In genomic region chr8:117259431-117260001, GRCm38 (mm10) we compare ENCODE assay signal across 8 mouse cellular contexts. TPM values are rescaled to one million over a fixed set of nuclear protein-coding genes. Genes with fewer than 3 reads are reported as not detected.
A peak's percentile ranks its signal among the peaks of the same experiment; 100 is the strongest.
DNase-seq lines count a peak whose midpoint lies in the region; ATAC-seq and TF ChIP-seq lines count a peak whose summit lies in the region.

No protein-coding gene starts in this region.

- no peak for TF ChIP-seq EP300 in liver, embryonic 14.5 days (IDR thresholded peaks at IDR 0.05; ENCODE audit: low read depth)

- no peaks in the 10 kb centered on the region for H3K36me3 ChIP-seq in heart, embryonic 10.5 days
- no peaks in the 10 kb centered on the region for H3K36me3 ChIP-seq in intestine, embryonic 14.5 days (ENCODE audit: control insufficient read depth, insufficient read depth, low read length)
- no peaks in the 10 kb centered on the region for H3K36me3 ChIP-seq in liver, embryonic 14.5 days (replicated peaks; ENCODE audit: control insufficient read depth, insufficient read depth, low read depth)

- peak overlapping the region; percentile 47 for H3K27ac ChIP-seq in heart, embryonic 10.5 days
- H3K27ac ChIP-seq in bone marrow, adult 2 months (ENCODE audit: control insufficient read depth, insufficient read depth, low read depth, low read length, poor library complexity), result no peak overlapping the region
- H3K27ac ChIP-seq in intestine, embryonic 14.5 days (ENCODE audit: low read depth), result peak overlapping the region; percentile 7; the same call in 1 of the 2 replicates
- H3K27ac ChIP-seq in liver, embryonic 14.5 days, result no peak overlapping the region
- peak overlapping the region; percentile 23; the same call in 1 of the 2 replicates for H3K27ac ChIP-seq in olfactory bulb, adult 2 months (ENCODE audit: insufficient read depth, low read depth, low read length)

- peak overlapping the region; percentile 80; the same call in 1 of the 2 replicates for H3K4me3 ChIP-seq in heart, embryonic 10.5 days
- peak overlapping the region; percentile 94 for H3K4me3 ChIP-seq in bone marrow, adult 2 months (replicated peaks; ENCODE audit: control insufficient read depth, low read depth, low read length)
- H3K4me3 ChIP-seq in intestine, embryonic 14.5 days (ENCODE audit: low read depth, low read length), result peak overlapping the region; percentile 100
- H3K4me3 ChIP-seq in liver, embryonic 14.5 days (ENCODE audit: insufficient read depth in 1 of 2, low read depth in 2 of 2, low read length in 2 of 2), result peak overlapping the region; percentile 80; a peak in 3 of 4 replicates
- H3K4me3 ChIP-seq in olfactory bulb, adult 2 months (ENCODE audit: insufficient read depth, low read depth, low read length), result peak overlapping the region; percentile 99

- no peaks in the 10 kb centered on the region for H3K27me3 ChIP-seq in heart, embryonic 10.5 days (ENCODE audit: insufficient read depth, poor library complexity, severe bottlenecking)
- no peaks in the 10 kb centered on the region for H3K27me3 ChIP-seq in intestine, embryonic 14.5 days (replicated peaks; ENCODE audit: control insufficient read depth, insufficient read depth, low read length)
- no peaks in the 10 kb centered on the region for H3K27me3 ChIP-seq in liver, embryonic 14.5 days (ENCODE audit: control insufficient read depth, insufficient read depth, low read length)

- H3K9ac ChIP-seq in intestine, embryonic 14.5 days (ENCODE audit: low read length), result peak overlapping the region; percentile 93
- peak overlapping the region; percentile 80 for H3K9ac ChIP-seq in liver, embryonic 14.5 days (replicated peaks)

- H3K4me2 ChIP-seq in intestine, embryonic 14.5 days (ENCODE audit: low read length), result peak overlapping the region; percentile 89
- H3K4me2 ChIP-seq in liver, embryonic 14.5 days (ENCODE audit: low read depth), result peak overlapping the region; percentile 88

- TF ChIP-seq POLR2A in bone marrow, adult 2 months (IDR thresholded peaks at IDR 0.05; ENCODE audit: borderline replicate concordance, control insufficient read depth, low read depth, low read length), result no peak
- TF ChIP-seq POLR2A in olfactory bulb, adult 2 months (IDR thresholded peaks at IDR 0.05; ENCODE audit: insufficient read depth, low read depth, low read length), result no peak

- no peaks in the 10 kb centered on the region for H3K9me3 ChIP-seq in heart, embryonic 10.5 days
- no peaks in the 10 kb centered on the region for H3K9me3 ChIP-seq in intestine, embryonic 14.5 days (ENCODE audit: control insufficient read depth, low read length)
- no peaks in the 10 kb centered on the region for H3K9me3 ChIP-seq in liver, embryonic 14.5 days (ENCODE audit: control insufficient read depth, low read length)

- WGBS in heart, embryonic 10.5 days, result 75% methylated on average over 11 of the region's 11 CpGs
- WGBS in bone marrow, adult 2 months, result 41% methylated on average over 11 of the region's 11 CpGs
- WGBS in intestine, embryonic 14.5 days, result 61% methylated on average over 11 of the region's 11 CpGs
- 66% methylated on average over 11 of the region's 11 CpGs for WGBS in liver, embryonic 14.5 days (ENCODE audit: insufficient replicate concordance)
- WGBS in olfactory bulb, adult 2 months, result 24% methylated on average over 11 of the region's 11 CpGs

- no peak for TF ChIP-seq CTCF in bone marrow, adult 2 months (IDR thresholded peaks at IDR 0.05; ENCODE audit: control insufficient read depth, insufficient read depth, low read length)
- TF ChIP-seq CTCF in liver, embryonic 14.5 days (IDR thresholded peaks at IDR 0.05; ENCODE audit: low read depth), result no peak
- TF ChIP-seq CTCF in olfactory bulb, adult 2 months (IDR thresholded peaks at IDR 0.05; ENCODE audit: insufficient read depth, low read depth, low read length), result no peak

- DNase-seq in heart, embryonic 10.5 days (ENCODE audit: low spot score), result no peak
- no peak for DNase-seq in heart, adult 8-10 months (ENCODE audit: low spot score)
- no peak for DNase-seq in intestine, embryonic 14.5 days (ENCODE audit: low spot score)
- no peak for DNase-seq in liver, embryonic 14.5 days (ENCODE audit: low read depth in 3 of 3, low spot score in 3 of 3)
- DNase-seq in adrenal gland, postnatal 36 days, result no peak

- H3K4me1 ChIP-seq in heart, embryonic 10.5 days, result peaks cover 60% of the 10 kb centered on the region
- peaks cover 4% of the 10 kb centered on the region for H3K4me1 ChIP-seq in bone marrow, adult 2 months (ENCODE audit: control insufficient read depth, insufficient read depth, low read length)
- H3K4me1 ChIP-seq in intestine, embryonic 14.5 days (replicated peaks; ENCODE audit: control insufficient read depth, insufficient read depth, low read length), result peaks cover 44% of the 10 kb centered on the region
- peaks cover 35 to 50% of the 10 kb centered on the region in 2 experiments for H3K4me1 ChIP-seq in liver, embryonic 14.5 days (replicated peaks; ENCODE audit: control insufficient read depth in 2 of 2, insufficient read depth in 2 of 2, low read length in 1 of 2)
- H3K4me1 ChIP-seq in olfactory bulb, adult 2 months (ENCODE audit: control insufficient read depth, insufficient read depth, low read length), result peaks cover 39% of the 10 kb centered on the region

- ATAC-seq in intestine, embryonic 14.5 days (replicated peaks; ENCODE audit: low FRiP score, low TSS enrichment, low read depth), result no peak
- no peak for ATAC-seq in liver, embryonic 14.5 days (ENCODE audit: insufficient read depth)
- no peak for ATAC-seq in monocyte, adult 5-6 weeks (replicated peaks; ENCODE audit: insufficient number of reproducible peaks, low FRiP score, low TSS enrichment, poor library complexity, severe bottlenecking)

RNA-seq across cellular contexts. Expression of gene Cmip, which starts 2.7 kb away (rescaled TPM):
- 6.4 and 8.3 TPM in 2 replicates for polyA plus RNA-seq in heart, embryonic 10.5 days (2016; fragmentation: Nextera tagmentation; extraction: Ambion mirVana)
- 10 to 100 TPM; 14.4 to 20.4 (median 16.3) TPM for total RNA-seq in heart, adult 8-10 months (2022)
- polyA plus RNA-seq in bone marrow, adult 2 months (2011; ENCODE audit: insufficient read depth, insufficient read length, low replicate concordance, missing spikeins), result 11.5 and 16.2 TPM in 2 replicates
- 22.2 and 22.4 TPM in 2 replicates for polyA plus RNA-seq in intestine, embryonic 14.5 days (2014; fragmentation: Nextera tagmentation; extraction: Ambion mirVana)
- polyA plus RNA-seq in liver, embryonic 14.5 days (2012; rRNA removed), result 9.8 and 10.4 TPM in 2 replicates
- 6.7 and 10.6 TPM in 2 replicates for polyA plus RNA-seq in liver, embryonic 14.5 days (2014; fragmentation: Nextera tagmentation; extraction: Ambion mirVana)
- polyA plus RNA-seq in olfactory bulb, adult 2 months (2012; ENCODE audit: insufficient read depth, insufficient read length, low replicate concordance, missing spikeins), result not detected in 2 replicates
- total RNA-seq in adrenal gland, postnatal 36 days (2021), result 100 to 1,000 TPM; 122 to 129 TPM
- 27.4 to 61.1 TPM (median 27.9 TPM) in 3 replicates for total RNA-seq in monocyte, adult 5-6 weeks (2017)

Comparison
In these comparisons a context has a peak if more than half of its experiments do, and no peak if none do; other contexts are left out.
1. H3K27ac ChIP-seq: peak in heart, embryonic 10.5 days (single experiment), intestine, embryonic 14.5 days (single experiment) and olfactory bulb, adult 2 months (single experiment); none in bone marrow, adult 2 months (single experiment) and liver, embryonic 14.5 days (single experiment).
2. Peak in every context shown above with its lines, with median percentiles within 50 percentile points of each other: H3K4me3 ChIP-seq.